Mouse (Mus musculus): ENCODE results near the gene Akt1. TPM values are rescaled to one million over a fixed set of nuclear protein-coding genes. Genes with fewer than 3 reads are reported as not detected.

Akt1 gene
- 10 to 100 TPM; 44.7 to 49.5 TPM for total RNA-seq (2021)
- long read RNA-seq, experiment 1, transcript Akt1-201 (14 exons, 2,690 nt): major isoform, 98 of 104 reads
- long read RNA-seq, experiment 1, partial matches to known transcripts: 5 of 104 reads
- long read RNA-seq, experiment 1, other reads (novel, unspliced or antisense): 1 of 104 reads
- long read RNA-seq, experiment 2, transcript Akt1-201 (14 exons, 2,690 nt): major isoform, 101 of 111 reads
- long read RNA-seq, experiment 2, partial matches to known transcripts: 7 of 111 reads
- long read RNA-seq, experiment 2, other reads (novel, unspliced or antisense): 3 of 111 reads

DNA sequence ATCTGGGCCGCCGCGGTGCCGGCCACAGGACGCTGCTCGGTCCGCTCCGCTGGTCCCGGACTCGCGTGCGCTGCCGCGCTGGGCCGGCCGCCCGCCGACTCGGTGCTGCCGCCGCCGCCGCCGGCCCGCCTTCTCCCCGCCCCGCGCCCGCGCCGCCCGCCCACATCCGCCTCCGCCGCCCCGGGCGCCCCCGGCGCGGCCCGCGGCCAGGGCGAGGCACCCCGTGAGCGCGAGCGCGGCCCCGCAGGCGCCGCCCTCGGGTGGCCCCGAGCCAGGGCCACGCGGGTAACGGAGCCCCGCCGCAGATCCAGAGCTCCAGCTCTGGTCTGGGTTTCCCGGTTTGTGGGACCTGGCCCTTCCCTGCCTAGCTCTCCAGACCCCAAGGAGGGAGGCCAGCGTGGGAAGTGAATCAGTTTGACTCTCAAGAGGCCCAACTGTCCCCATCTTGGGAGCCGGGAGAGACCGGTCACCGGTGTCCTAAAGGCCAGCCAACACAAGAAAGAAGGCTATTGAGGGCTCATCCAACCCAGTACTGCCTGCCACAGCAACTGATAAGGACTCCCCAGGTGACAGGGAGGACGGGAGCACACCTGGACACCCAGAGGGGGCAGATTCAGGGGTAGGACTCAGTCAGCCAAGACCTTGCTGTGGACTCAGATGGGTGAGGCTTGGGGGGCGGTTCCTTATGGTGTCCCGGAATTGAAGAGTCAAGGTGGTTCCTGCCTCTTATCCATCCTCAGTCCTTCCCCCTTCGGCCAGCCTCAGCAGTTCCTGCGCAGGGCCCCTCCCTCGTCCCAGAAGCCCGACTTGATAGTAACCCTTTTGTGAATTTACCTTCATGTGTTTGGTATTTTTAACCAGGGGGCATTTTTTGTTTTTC, at the start of gene Akt1:
Gene Akt1, minus strand, starts transcription at position 753 of the 880 bp plus-strand sequence.
- peak; percentile 51 for DNase-seq (ENCODE audit: low spot score)

DNA sequence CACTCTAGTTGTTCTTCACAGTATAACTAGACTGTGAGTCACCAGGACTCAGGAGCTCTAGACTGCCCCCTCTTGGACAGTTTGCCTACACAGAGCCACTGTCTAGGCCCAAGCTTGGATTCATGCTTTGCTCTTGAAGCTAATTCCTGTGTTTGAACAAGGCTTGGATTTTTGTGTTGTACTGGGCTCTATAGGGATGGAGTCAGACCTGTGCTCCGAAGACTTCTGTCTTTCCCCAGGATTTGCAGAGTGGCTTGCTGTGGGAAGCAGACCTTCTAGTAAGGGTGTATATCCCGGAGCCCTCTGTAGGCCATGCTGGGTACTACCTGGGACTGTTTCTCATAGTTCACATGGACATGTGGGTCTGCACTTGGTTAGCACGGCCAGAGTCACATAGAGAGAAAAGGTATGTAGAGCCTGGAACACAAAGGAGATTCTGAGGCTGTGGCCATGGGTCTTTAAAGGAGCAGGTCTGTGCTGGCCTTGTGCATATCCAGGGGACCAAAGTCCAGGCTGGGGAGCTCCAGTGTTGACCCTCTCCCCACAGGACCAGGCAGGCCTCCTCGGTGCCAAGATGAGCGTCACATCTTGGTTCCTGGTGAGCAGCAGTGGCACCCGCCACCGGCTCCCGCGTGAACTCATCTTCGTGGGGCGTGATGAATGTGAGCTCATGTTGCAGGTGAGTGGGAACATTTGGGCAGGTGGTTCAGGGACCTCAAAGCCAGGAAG, 49.6 kb upstream of the Akt1 start:
- peak; percentile 48 for DNase-seq (ENCODE audit: low spot score)

- no peak for DNase-seq (ENCODE audit: low spot score)
These were observed 48.8 kb upstream of the Akt1 start for GRCm38 (mm10) chr12:112723445-112723844.

DNA sequence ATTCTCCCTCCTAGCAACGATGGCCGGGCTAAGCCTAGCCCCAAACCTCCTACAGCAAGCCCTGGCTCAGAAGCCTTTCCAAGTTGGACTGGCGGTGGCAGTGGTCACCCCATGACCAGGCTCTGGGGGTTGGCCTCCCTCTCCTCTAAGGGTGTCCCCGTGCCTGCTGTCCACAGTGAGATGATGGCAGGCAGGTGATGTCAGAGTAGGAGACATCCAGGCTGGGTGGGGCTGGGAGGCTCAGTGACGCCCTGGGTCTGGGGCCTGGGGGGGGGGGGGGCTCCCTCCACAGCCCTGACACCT, 48.3 kb upstream of the Akt1 start:
- DNase-seq (ENCODE audit: low spot score): no peak

GRCm38 (mm10) chr12:112722240-112723027, 47.8 kb upstream of the Akt1 start:
- DNase-seq (ENCODE audit: low spot score): peak; percentile 48

GRCm38 (mm10) chr12:112721424-112722239, 46.9 kb upstream of the Akt1 start:
- no peak for DNase-seq (ENCODE audit: low spot score)

DNA sequence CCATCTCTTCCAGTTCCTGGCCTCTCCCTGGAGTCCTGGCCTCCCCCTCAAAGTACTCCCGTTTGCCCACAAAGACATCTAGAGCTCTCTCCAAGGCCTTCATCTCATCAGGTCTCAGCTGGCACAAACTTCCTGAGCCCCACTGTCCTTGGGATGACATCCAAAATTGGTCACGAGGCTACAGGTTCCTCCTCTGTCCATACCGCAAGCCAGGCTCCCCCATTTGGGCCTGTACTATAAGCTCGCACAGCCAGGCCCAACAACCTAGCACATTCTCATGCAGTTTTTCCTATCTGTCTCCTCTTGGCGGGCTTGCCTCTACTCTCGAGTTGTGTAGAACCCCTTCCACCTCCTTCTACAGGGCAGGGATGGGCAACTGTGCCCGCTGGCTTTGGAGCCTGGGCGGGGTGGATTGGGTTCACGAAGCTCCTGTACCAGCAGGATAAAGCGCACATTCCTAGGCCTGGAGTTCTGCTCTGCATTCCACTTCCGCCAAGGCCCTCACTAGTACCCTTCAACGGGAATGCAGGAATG, 46.3 kb upstream of the Akt1 start:
- no peak for DNase-seq (ENCODE audit: low spot score)

- no peak for DNase-seq (ENCODE audit: low spot score)
These were observed 45.5 kb upstream of the Akt1 start, which contains the start of gene Cep170b for GRCm38 (mm10) chr12:112720216-112720615. TSS of gene Cep170b (plus strand) at chr12:112720455.

- DNase-seq (ENCODE audit: low spot score): no peak
These were observed 44.3 kb upstream of the Akt1 start for GRCm38 (mm10) chr12:112718995-112719394.

DNA sequence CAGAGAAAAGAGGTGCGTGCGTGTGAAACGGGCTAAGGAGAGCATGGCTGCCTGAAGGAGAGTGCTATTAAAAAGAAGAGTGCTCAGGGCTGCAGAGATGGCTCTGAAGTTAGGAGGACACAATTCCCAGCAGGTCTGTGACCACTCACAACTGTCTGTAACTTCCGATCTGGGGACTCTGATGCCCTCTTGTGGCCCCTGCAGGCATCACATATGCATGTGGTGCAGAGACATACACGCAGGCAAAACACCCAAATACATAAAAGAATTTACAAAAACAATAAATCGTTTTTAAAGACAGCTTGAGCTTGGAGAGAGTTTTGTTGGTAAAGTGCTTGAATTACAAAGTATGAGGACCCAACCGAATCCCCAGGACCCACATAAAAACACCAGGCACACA, 42.5 kb upstream of the Akt1 start:
- DNase-seq (ENCODE audit: low spot score): peak; percentile 34

DNA sequence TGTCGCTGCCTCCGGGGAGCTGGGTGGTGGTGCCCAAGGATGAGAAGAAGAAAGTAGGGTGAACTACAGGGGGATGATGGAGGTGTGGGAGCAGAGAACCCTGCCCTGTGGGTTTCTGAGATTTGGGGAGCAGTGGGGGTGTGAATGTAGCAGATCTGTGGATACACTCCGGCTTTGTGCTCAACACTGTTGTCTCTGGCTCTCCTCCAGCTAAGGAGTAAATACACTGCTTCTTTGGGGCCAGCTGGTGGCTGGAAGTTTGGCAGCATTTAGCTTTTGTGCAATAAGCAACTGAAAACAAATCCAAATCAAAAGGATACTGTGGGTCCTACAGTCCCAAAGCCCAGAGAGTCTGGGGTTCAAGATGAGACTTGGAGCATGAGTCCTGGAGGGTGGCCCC, 39.3 kb upstream of the Akt1 start:
- DNase-seq (ENCODE audit: low spot score): peak; percentile 32

GRCm38 (mm10) chr12:112707573-112707869, 32.8 kb upstream of the Akt1 start:
- no peak for DNase-seq (ENCODE audit: low spot score)

GRCm38 (mm10) chr12:112706704-112707572, 32.3 kb upstream of the Akt1 start:
- peak; percentile 91 for DNase-seq (ENCODE audit: low spot score)

- DNase-seq (ENCODE audit: low spot score): no peak
These were observed 28.0 kb upstream of the Akt1 start for GRCm38 (mm10) chr12:112702374-112703320.

GRCm38 (mm10) chr12:112700522-112700921, 25.8 kb upstream of the Akt1 start:
- peak; percentile 59 for DNase-seq (ENCODE audit: low spot score)

DNA sequence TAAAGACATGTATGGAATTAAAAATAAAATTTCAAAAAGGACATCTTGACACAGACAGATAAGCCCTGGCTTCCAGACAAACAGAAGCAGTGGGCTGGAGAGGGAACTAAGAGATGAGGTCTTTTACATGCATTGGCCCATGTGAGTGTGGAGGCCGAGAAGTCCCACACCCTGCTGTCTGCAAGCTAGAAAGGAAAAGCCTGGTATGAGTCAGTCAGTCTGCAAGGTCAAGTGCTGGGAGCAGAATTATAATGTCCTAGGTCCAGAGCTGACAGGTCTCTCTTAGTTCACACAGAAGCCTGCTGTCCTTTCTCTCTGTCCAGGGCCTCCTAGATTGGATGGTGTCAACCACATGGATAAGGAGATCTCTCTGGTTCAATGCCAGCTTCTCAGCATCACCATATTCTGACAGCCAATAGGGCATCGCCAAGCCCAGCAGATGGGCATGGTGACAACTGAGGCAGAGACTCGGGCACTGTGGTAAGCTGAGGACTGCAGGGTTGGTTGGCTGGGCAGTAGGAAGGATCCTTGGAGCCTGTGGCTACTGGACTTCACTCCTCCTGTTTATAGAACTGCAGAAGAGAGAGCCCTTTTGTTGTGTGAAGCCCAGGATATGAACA, 22.2 kb upstream of the Akt1 start:
- DNase-seq (ENCODE audit: low spot score): no peak

DNA sequence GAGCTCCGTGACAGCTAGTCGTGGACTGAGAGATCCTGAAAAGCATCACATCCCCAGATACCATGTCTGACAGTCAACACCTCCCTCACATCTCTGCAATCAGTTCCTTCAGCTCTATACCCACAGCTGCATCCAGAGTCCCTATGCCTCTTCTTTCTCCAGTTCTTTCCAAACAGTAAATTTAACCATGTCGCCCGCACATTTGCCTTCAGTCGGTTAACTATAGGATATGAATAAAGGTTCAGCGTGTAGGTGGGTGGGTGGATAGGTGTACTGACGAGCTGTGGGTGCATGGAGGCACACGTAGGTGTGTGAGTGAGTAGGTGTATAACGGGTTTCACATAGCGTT, 19.4 kb upstream of the Akt1 start:
- DNase-seq (ENCODE audit: low spot score): no peak
